Mouse (Mus musculus) c-Kit-negative CD71-positive TER-119-positive erythroid progenitor cells, embryonic 14.5 days (primary cell): ENCODE results near the gene Pbrm1.
A peak's percentile ranks its signal among the peaks of the same experiment; 100 is the strongest.

Experiments
- DNase-seq: peaks from one replicate; pipeline ENCODE4 v3.0.0-alpha.2; 2013; ENCODE audit warnings: low read depth, low spot score

Gene Pbrm1

DNA sequence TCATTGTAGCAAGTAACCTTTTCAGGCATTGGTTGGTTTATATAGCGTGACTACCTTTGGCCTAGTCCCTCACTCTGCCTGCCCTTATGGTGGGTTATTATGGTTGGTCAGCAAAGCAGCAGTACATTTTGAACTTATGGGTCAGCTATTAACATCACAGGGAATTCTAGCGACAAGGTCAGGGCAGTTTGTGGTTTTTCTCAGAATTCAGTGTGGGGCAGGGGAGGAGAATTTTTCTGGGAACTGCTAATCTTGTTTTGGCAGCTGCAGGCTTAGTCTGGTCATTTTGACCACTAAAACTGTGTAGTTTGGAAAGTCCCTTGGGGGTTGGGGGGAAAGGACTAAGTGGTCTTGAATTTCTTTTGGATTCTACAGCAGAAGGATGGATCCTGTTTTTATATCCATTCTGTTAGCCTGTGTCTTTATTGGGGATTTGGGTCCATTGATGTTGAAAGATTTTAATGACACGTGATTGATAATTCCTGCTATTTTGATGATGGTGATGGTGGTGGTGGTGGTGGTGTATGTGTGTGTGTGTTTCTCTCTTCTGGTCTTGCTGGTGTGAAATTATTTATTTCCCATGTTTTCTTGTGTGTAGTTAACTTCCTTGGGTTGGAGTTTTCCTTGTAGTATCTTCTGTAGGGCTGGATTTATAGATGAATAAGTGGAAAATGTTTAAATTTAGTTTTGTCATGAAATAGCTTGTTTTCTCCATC, 60.5 kb downstream of the Pbrm1 start:
- peak; percentile 42 for DNase-seq

DNA sequence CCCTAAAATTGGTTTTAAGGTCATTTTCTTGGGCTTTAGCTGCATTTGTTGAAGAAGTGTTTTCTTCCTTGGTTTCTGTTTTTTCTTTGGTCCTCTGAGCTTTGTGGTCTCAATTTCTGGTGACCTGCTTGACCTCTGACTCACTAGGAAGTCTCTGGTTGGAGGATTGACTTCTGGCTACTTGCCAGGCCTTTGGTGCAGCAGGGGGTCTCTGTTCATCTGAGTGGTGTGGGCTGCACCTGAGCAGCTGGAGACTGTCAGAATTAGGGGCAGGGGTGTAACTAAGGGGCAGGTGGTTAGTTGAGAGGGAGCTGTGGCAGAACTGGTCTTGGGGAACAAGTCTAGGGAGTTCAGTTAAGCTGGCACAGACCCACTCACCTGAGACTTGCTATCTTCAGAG, 62.2 kb downstream of the Pbrm1 start:
- DNase-seq, result no peak

DNA sequence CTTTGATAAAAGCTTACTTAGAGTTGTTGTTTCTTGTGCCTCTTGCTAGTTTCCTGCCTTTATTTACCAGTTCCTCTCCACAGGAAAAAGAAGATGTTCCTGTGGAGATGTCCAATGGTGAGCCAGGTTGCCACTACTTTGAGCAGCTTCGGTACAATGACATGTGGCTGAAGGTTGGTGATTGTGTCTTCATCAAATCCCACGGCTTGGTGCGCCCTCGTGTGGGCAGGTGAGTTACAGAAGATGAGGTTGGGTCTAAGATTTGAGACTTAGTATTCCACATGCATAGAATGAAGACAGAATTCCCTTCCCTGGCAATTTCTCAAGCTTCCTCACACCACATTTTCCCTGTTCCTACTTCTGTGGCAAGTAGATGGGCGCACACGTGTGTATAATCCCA, 68.5 kb downstream of the Pbrm1 start:
- DNase-seq, result no peak

DNA sequence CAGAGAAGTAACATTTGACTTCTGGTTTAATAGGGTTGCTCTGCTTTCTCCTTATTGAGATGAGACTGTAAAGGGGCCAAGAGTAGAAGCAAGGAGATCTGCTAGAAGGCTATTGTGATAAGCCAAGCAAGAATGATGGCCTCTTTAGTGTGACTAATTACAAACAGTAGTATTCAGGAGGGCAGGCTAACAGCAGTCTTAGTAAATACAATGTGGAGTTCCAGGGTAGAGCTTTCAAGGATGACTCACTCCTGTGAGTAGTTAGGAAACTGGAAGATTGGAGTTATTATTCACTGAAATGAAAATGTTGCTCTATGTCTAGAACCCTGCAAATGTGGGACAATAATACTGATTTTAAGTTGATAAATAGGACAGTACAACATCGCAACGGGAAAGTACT, 69.6 kb downstream of the Pbrm1 start:
- DNase-seq, result no peak

DNA sequence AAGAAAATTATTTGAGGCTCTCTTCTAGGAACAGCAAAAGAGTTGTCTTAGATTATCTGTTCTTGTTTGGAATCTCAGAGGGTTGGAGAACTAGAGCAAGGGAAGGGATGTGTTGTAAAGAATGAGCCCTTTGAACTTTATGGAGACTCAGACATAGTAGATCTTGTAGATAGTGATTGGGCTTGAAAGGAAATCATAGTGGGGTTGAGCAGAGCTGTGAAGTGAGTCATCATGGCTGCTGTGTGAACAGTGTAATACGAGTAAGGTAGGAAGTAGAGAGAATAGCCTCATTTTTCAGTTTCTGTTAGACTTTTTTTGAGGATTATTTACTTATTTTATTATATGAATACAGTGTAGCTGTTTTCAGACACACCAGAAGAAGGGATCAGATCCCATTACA, 71.0 kb downstream of the Pbrm1 start:
- no peak for DNase-seq

DNA sequence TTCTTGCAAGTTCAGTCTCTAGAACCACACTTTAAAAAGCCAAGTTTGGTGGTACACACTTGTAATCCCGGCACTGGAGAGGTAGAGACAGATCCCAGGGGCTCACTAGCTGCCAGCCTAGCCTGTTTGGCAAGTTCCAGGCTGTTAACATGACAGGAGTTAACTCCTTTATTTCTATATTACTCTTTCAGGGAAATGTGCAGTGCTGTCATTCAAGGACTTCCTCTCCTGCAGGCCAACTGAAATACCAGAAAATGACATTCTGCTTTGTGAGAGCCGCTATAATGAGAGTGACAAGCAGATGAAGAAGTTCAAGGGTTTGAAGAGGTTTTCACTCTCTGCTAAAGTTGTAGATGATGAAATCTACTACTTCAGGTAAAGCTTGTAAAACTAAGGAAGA, 86.2 kb downstream of the Pbrm1 start:
- no peak for DNase-seq

DNA sequence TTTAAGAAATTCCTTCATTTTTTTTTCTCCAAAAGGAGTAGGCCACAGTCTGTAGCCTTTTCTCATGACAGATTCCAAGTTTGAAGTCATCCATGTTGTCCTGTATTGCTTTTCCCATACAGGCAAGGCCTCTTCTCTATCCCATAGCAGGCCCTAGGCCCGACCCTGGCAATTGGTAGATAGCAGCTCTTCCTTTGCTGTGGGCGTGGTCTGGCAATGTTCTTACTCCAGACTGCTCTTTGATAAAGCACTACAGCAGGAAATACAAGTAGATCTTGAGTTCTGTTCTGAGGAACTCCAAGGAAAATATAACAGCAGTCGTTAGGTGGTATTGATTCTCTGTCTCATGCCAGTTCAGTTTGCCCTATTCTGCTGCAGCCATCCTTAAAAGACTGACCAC, 91.7 kb downstream of the Pbrm1 start:
- DNase-seq, result no peak

DNA sequence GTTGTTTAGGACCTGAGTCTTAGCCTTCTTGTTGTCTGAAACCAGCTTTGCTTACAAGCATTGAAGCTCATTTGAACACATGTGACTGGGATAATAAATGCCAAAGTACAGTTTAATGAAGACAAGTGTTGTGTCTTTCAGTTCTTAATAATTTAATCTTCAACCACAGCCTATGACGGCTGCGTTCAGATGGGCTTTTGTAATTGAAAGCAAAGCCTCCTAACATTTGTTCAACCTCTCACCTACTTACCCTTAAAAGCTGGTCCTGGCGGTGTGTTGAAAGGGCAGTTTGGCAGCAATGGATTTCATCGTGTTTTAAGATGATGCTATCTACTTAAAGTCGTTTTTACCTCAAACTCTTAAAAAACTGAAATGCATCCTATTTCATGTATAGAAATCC, 93.2 kb downstream of the Pbrm1 start:
- DNase-seq, result no peak

DNA sequence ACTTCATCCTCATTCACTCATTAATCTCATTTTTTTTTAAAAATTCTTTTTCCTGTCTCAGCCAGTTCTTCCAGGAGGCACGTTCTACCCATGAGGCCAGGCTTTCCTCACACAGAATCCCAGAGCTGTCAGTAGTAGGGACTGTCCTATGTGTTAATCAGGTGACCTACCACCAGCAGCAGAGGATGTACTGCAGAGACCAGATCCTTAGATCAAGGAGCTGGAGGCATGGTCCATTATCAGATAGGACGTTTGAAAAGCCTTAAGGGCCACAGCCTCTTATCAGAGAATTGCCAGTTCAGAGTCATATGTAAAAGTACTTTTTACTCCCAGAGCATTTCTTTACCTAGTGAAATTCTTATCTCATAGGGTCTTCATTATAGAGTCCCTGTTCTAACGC, 95.1 kb downstream of the Pbrm1 start:
- no peak for DNase-seq

DNA sequence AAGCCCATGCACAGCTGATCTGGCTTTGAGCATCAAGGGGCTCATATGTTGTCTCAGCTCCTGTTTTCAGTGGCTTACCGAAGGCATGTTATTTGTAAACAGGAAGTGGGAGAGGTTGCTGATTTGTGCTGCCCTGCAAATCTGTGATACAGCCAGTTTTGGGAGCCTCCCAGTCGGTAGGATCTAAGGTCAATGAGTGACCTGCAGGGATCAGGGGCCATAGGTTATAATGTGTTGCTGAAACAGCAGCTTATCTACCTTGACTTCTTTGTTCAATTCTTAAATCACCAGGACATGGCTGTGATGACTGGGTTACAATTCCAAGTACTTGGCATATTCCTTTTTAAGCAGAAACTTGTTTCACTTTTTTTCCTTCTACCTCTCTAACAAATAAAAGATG, 96.6 kb downstream of the Pbrm1 start:
- DNase-seq, result no peak

DNA sequence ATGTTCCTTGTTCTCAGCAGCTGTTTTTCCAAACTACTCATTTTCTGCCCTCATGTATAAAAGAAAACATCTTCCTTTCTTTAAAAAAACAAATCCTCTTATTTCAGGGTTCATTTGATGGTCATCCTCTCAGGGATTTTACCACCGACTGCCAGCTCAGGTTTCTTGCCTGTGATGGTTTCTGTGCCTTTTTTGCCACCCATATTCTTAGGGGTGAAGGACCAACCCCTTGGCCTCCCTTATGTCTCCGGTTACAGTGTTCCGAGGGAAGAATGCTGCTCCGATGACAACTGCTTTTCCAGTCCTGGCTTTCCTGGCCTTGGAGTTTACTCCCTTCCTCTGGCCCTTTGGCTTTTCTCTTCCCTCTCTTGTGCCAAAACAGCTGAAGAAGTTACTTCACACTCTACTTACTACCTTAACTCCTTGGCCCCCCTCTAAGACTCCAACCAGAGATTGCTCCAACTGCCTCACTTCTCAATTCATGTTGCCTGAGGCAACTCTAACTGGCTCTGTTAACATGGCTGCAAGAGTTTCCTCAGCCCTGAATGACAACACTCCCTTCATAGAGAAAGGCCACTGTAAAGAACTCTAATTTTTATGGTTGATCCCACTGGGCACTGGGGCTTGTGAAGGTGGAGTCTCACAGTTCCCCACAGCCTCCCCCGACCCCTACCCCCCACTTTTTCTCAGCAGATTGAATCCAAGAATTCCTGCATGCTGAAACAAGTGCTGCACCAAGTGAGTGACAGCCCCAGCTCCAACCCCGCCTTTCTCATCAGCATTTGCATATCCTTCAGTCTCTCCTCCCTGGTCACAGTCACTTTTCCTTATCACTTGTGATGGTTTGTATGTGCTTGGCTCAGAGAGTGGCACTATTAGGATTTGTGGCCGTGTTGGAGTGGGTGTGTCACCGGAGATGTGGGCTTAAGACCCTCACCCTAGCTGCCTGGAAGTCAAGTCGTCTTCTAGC, 106.5 kb downstream of the Pbrm1 start:
- no peak for DNase-seq

DNA sequence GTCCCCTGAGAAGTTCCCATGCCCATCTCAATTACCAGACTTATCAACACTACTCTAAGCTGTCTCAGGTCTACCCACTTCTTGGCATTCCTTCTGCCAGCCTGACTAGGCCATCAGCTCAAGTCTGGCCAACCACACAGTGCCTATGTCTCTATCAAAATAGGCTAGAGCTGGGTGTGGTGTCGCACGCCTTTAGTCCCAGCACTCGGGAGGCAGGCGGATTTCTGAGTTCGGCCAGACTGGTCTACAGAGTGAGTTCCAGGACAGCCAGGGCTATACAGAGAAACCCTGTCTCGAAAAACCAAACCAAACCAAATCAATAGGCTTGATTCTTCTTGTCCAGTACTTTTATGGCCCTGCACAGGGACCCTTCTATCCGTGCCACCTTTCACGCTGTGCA, 107.9 kb downstream of the Pbrm1 start:
- DNase-seq, result no peak

DNA sequence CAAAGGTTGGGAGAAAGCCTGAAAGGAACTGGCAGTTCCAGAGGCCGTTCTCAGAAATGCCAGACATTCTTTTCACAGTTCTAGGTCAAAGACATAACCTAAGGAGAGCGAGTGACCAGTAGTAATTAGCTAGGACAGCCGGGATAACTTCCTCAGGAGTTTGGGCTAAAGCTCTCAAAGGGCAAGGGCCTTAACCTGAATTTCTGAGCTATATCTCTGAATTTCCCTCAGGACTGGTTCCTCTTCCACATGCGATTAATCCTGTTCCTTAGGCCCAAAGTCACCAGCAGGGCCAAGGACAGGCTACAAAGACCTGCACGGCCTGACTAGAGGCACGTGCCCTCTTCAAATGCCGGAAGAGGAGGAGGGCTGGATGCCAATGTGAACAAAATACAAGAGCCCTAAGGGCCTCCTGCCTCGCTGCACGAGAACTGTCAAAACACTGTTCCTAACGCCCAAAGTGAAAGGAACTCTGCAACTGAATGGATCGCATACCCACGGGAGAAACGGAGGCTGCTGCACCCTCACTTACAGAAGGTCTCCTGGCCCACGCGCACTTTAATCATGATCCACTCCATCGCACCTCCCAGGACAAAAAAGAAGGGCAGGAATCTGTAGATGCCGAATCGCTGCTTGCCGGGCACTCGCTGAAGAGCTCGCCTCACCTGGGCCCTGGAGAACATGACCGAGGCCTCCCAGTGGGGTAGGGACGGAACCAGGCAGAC, 109.3 kb downstream of the Pbrm1 start:
- DNase-seq, result no peak

DNA sequence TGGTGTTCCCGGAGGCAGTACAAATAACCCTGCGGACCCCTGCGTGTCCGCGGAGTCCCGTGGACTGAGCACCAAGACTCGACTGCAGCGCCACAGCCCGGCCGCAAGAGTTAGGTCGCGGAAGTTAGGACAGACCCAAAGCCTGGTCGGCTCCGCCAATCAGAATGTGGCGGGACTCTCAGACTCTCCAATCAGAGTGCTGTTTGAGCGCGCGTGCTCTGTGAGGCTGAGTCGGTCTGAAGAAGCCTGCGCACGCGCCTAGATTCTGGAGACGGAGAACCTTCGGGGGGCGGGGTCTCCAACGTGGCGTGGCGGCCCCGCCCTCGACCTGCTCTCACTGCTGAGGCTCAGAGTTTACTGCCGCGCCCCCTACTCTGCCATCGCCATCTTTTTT, 109.9 kb downstream of the Pbrm1 start, which contains the start of gene Smim4:
Gene Smim4 (minus strand): TSS at position 131 of the 394 bp plus-strand sequence.
- peak; percentile 96 for DNase-seq

DNA sequence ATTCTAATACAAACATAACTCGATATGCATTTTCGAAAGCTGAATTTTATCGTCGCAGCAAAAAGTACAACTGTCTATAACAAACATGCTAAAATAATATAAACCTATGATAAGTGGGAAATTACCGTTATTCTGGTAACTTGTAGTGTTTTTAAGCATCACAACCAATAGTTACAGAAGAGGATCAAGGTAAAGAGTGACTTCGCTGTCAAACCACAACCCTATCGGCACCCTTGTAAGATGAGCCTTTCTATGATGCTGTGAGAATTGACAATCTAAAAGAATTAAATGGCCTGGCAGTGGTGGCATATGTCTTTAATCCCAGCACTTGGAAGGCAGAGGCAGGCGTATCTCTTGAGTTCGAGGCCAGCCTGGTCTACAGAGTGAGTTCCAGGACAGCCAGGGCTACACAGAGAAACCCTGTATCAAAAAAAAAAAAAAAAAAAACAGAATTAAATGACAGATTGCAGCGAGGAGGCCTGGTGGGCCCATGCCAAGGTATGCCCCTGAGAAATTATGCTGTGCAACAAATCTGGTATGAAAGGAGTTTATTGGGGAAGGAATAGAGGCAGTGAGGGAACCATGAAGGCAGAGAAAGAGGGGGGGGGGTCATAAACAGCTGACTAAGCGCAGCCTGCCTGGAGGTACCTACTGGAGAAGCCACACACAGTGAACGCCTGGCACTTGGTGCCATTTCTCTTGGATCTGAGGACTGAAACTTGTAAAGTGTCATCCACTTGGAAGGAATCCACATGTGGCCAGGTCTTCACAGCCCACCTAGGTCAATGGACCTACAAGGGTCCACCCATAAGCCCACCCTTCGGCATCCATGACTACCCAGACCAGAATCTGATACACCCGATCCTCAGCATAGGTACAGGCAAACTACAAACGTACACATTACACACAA, 110.6 kb downstream of the Pbrm1 start:
- DNase-seq, result no peak

DNA sequence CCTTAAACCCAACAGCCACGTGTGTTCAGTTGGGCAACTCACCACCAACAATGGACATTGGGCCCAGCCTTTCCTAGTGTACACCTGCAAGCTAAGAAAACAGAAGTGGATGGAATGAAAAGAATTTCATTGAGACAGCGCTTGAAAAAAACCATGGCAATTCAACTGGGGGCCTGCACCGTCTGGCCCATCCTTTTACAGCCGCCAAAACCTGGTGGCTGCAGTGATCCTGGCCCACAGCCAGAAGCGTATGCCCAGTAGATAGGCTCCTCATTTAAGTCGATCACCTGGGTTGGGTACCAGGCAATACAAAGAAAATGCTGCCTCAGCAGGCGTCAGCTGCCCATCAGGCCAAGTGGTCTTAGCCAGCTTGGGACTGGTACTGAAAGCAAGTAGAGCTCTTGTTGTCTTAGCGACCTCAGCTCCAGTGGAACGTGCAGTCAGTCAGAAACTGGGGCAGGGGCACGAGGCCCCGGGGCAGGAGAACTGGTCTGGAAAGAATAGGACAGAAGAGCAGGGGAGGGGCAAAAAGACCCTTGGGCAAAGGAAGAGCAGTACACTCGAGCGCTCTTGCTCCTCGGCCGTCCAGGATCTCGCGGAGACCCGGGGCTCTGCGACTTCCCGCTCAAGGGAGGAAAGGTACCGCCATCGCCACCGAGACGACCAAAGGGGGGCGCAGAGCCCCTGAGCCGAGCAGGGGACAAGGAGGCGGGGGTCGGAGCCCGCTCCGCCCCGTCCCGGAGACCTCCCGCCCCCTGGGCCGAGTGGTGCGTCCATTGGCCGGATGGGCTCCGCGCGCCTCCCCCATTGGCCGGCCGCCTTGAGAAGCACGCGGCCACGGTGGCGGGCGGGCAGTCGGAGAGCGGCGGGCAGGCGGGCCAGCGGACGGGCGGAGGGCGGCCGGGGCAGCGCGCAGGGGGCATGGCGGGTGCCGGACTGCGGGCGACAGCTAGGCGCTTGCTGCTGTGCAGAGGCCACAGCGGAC, 111.6 kb downstream of the Pbrm1 start, which contains the start of gene Nt5dc2:
Gene Nt5dc2 (plus strand): TSS at position 818 of the 985 bp plus-strand sequence.
- DNase-seq, result no peak

DNA sequence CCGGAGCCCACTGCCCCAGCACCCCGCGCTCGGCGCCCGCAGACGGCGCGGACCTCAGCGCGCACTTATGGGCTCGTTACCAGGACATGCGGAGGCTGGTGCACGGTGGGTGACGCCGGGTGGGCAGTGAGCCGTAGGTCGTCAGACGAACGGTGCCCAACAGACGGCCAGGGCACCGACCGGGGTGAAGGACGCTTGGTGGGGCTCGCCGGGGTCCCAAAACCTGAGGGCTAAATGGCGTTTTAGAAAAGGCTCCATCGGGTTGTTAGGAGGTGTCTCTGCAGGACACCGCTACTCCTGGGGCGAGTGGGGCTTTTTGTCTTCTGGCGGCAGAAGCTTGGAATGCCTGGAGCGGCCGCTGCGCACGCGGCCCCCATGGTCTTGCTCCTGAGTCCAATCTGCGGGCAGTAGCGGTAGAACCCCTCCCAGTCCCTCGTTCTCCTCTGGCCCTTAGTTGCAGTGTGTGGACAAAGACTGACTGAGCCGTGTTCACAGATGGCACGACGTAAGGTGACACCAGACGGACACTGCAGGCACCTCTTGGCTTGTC, 112.4 kb downstream of the Pbrm1 start:
- DNase-seq, result no peak

DNA sequence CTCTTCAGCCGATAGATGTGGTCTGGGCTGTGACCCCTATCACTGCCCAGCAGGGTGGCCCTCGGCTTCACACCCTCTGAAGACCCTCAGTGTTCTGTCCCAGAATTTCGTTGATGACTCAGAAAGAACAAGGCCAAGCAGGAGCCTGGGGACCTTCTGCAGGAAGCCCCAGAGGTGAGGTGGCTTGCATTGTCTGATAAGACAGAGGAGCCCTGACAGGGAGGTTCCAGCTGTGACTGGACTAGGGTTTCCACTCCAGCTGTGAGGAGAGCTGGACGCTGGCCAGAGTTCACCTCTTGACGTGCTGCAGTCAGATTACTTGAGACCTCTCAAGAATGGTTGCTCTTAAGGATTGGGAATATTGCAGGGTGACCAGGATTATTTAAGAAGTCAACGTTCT, 113.1 kb downstream of the Pbrm1 start:
- DNase-seq, result no peak

DNA sequence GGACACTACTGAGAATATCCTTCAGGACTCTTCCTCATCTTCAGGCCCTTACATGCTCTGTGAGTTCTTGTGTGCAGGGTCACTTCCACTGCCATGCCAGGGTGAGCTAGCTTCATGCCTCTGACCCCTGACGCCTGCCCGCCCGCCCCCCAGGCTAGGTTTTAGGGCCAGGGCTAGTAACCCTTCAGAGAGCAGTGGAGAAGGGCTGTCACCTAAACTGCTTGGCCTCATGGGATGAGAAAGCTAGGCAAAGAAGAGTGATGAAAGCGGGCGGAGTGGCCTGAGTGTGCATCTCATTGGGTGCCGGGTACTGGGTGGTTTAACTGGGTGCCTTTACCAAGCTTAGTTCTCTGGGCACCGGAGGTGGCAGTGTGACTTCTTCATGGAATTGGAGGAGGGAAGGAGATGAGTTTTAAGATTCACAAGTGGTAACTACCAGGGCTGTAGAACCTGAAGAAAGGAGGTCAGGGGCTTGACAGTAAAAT, 113.6 kb downstream of the Pbrm1 start:
- DNase-seq, result no peak
